Mouse (Mus musculus) forebrain, postnatal 0 days (tissue): ENCODE results near the gene Edil3. TPM values are rescaled to one million over a fixed set of nuclear protein-coding genes. Genes with fewer than 3 reads are reported as not detected.
A peak's percentile ranks its signal among the peaks of the same experiment; 100 is the strongest.

Experiments
- ATAC-seq: fragments of 200-750 bp; cut with Nextera tagmentation; 2 replicates; pipeline ENCODE4 v1.8.0; 2017; ENCODE audit warnings: mild to moderate bottlenecking, moderate library complexity
- DNase-seq: peaks from one replicate; pipeline ENCODE4 v3.0.0-alpha.2; 2015
- H3K27ac ChIP-seq: fragments of 300-500 bp; sonication (generic); 2 replicates; pipeline ENCODE4 v1.5.1; 2014; ENCODE audit warnings: low read depth, mild to moderate bottlenecking, antibody characterized with exemption, low read length, moderate library complexity, mixed read lengths
- H3K27me3 ChIP-seq: fragments of 300-500 bp; sonication (generic); 2 replicates; pipeline ENCODE4 v1.6.1; 2014; ENCODE audit warnings: mild to moderate bottlenecking, low read length, mixed read lengths; ENCODE audit not compliant: insufficient read depth
- H3K36me3 ChIP-seq: fragments of 300-500 bp; sonication (generic); 2 replicates; pipeline ENCODE4 v1.6.1; 2014; ENCODE audit warnings: mild to moderate bottlenecking, moderate library complexity; ENCODE audit not compliant: insufficient read depth
- H3K4me1 ChIP-seq: fragments of 300-500 bp; sonication (generic); 2 replicates; pipeline ENCODE4 v1.6.1; 2014; ENCODE audit warnings: antibody characterized with exemption; ENCODE audit not compliant: insufficient read depth
- H3K4me2 ChIP-seq: fragments of 300-500 bp; sonication (generic); 2 replicates; pipeline ENCODE4 v1.6.1; 2014; ENCODE audit warnings: low read depth, mild to moderate bottlenecking, moderate library complexity
- H3K4me3 ChIP-seq: fragments of 300-500 bp; sonication (generic); 2 replicates; pipeline ENCODE4 v1.5.1; 2014; ENCODE audit warnings: low read depth, low read length, mixed read lengths
- H3K9ac ChIP-seq: fragments of 300-500 bp; sonication (generic); 2 replicates; pipeline ENCODE4 v1.6.1; 2014; ENCODE audit warnings: mild to moderate bottlenecking
- H3K9me3 ChIP-seq: fragments of 300-500 bp; sonication (generic); 2 replicates; pipeline ENCODE4 v1.6.1; 2016; ENCODE audit warnings: low read length
- CTCF ChIP-seq: sonication (generic); IDR thresholded peaks from 2 replicates; pipeline ENCODE4 v1.5.1; 2016; ENCODE audit warnings: antibody characterized with exemption, control low read depth, low read depth
- WGBS: fragments of 180-500 bp; shearing (Covaris S2); extraction: QIAGEN DNeasy Blood & Tissue Kit; methylation state at CpG from one replicate; pipeline ENCODE4 v1.1.7; 2014; 5-methylcytosine and 5-hydroxymethylcytosine counted together
- polyA plus RNA-seq: library from polyadenylated mRNA; unstranded; fragments of >200 nt; fragmentation: Nextera tagmentation; extraction: Ambion mirVana; gene quantifications from 2 replicates; pipeline ENCODE4 v1.2.1, GENCODE M21; 2015
- total RNA-seq: library from RNA; depleted of rRNA; stranded (reverse); fragments of >200 nt; gene quantifications from 2 replicates; pipeline ENCODE4 v1.2.3, GENCODE M21; 2014; rRNA removed

Edil3 gene
- total RNA-seq (64.7 and 75.1 TPM in 2 replicates), polyA plus RNA-seq (25.8 and 36.4 TPM in 2 replicates)

DNA sequence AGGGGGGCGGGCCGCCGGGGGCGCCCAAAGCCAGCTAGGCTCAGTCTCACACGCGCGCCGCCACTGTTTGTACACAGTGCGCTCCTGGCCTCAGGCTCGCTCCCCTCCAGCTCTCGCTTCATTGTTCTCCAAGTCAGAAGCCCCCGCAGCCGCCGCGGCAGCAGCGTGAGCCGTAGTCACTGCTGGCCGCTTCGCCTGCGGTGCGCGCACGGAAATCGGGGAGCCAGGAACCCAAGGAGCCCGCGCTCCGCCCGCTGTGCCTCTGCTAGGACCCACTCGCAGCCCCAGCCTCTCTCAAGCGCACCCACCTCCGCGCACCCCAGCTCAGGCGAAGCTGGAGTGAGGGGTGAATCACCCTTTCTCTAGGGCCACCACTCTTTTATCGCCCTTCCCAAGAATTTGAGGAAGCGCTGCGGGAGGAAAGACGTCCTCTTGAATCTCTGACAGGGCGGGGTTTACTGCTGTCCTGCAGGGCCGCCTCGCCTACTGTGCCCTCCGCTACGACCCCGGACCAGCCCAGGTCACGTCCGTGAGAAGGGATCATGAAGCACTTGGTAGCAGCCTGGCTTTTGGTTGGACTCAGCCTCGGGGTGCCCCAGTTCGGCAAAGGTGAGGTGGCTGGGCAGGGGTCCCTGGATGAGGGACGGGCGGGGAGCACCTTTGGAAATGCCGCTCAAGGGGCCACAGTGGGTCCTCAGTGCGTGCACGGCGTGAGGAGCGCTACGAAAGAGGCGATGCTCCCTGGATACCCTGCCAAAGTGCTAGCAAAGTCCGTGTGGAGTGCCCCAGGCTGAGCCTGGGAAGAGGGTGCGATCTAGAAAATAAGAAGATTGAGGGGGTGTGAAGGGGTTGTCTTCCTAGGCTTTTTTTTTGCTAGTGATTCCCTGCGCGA lies at the start of gene Edil3:
Gene Edil3 (plus strand): TSS at position 33 of the 892 bp plus-strand sequence.
- Histone ChIP-seq H3K27ac (peak within 1 kb of the TSS; percentile 75), H3K4me2 (peak within 1 kb of the TSS; percentile 68), H3K9ac (peak within 1 kb of the TSS; percentile 82), H3K27me3 (no peaks in the 10 kb centered on the region), H3K36me3 (no peaks in the 10 kb centered on the region), H3K4me3 (peak within 1 kb of the TSS; percentile 65), H3K4me1 (0 out of 2 replicates have a peak, but pooled peaks cover 8% of the 10 kb centered on the region), H3K9me3 (no peaks in the 10 kb centered on the region)
- WGBS = 3% methylated on average over 56 of the region's 60 CpGs
- TF ChIP-seq CTCF = no peak
- ATAC-seq (peak; percentile 89), DNase-seq (peak; percentile 75)

DNA sequence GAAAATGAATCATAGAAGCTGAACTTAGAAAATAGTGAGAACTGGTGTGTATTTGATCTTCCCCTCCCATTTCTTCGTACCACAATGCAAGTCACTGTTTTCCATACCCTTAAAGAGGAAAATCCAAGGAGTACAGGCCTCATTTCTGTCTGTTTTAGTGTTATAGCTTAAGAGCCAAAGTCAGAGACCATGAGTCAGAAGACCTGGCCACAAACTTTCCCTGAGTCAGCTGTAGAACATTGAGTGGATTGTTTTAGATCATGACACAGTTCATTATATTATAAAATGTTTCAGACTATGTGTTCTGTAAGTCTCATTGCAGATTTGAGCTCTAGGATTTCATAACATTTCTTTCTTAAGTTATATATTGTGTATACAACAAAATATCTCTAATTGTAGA lies 22.1 kb upstream of the Edil3 start:
- Histone ChIP-seq H3K27ac (no peak overlapping the region), H3K36me3 (no peaks in the 10 kb centered on the region), H3K27me3 (no peaks in the 10 kb centered on the region), H3K9ac (no peak overlapping the region), H3K9me3 (no peaks in the 10 kb centered on the region), H3K4me3 (no peak overlapping the region), H3K4me1 (no peaks in the 10 kb centered on the region), H3K4me2 (no peak overlapping the region)
- no peak for TF ChIP-seq CTCF
- DNase-seq (no peak), ATAC-seq (no peak)
- 94% methylated on average over 1 of the region's 1 CpGs for WGBS

DNA sequence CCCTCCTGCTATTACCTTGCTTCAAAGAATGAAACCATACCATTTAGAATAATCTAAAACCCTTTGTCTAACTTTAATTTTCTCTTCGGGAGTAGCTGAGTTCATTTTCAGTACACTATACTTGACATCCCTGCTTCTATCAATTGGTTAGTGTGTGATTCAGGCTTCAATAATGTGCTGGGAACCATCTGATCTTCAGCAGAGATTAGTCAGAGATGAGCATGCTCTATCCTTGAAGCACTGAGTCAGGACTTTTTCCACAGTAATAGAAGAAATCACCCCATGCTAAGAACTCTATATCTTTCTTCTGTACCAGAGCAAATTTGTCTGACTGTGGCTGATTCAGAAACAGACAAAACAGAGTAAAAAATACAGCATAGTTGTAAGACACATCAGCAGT lies 20.3 kb upstream of the Edil3 start:
- 89% methylated on average over 1 of the region's 1 CpGs for WGBS
- H3K36me3 ChIP-seq = no peaks in the 10 kb centered on the region
- ATAC-seq = no peak
- no peak overlapping the region for H3K27ac ChIP-seq
- H3K4me3 ChIP-seq = no peak overlapping the region
- no peak overlapping the region for H3K4me2 ChIP-seq
- H3K27me3 ChIP-seq = no peaks in the 10 kb centered on the region
- H3K4me1 ChIP-seq = no peaks in the 10 kb centered on the region
- no peak for TF ChIP-seq CTCF
- no peak overlapping the region for H3K9ac ChIP-seq
- no peak for DNase-seq
- no peaks in the 10 kb centered on the region for H3K9me3 ChIP-seq

DNA sequence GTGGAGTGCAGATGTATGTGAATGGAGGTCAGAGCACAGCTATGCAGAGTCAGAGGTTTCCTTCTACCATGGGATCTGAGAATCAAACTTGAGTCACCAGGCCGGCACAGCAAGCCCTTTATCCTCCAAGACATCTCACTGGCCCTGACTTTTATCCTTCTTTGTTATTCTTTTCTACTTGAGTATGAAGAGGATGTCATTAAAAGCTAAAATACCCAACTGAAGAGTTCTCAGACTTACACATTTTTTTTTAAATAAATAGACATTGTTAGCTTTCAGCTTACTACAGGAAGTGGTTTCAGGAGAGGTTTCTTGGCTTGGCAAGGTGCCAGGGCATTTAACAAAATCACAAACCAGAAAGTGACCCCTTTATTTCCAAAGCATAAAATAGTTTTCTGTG lies 15.4 kb upstream of the Edil3 start:
- TF ChIP-seq CTCF = no peak
- Histone ChIP-seq H3K4me3 (no peak overlapping the region), H3K4me2 (no peak overlapping the region), H3K9ac (no peak overlapping the region), H3K4me1 (no peaks in the 10 kb centered on the region), H3K36me3 (no peaks in the 10 kb centered on the region), H3K27me3 (no peaks in the 10 kb centered on the region), H3K27ac (no peak overlapping the region), H3K9me3 (no peaks in the 10 kb centered on the region)
- DNase-seq (no peak), ATAC-seq (no peak)
- 72% methylated on average over 1 of the region's 1 CpGs for WGBS

DNA sequence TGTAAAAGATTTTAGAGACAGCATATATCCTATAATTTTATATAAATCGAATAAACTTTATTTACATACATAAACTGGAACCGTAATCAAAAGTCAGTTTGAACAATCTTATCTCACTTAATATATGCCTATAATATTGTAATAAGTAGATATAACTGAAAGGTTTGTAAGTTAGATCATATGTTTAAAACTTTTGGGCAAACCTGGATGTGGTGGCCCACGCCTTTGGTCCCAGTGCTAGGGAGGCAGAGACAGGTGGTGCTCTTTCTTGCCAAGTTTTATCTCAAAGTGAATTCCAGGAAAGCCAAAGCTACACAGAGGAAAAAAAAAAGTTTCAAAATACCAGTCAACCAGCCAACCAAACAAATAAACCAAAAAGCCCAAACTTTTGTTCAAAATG lies 15.0 kb upstream of the Edil3 start:
- no peak for DNase-seq
- 94% methylated on average over 3 of the region's 3 CpGs for WGBS

DNA sequence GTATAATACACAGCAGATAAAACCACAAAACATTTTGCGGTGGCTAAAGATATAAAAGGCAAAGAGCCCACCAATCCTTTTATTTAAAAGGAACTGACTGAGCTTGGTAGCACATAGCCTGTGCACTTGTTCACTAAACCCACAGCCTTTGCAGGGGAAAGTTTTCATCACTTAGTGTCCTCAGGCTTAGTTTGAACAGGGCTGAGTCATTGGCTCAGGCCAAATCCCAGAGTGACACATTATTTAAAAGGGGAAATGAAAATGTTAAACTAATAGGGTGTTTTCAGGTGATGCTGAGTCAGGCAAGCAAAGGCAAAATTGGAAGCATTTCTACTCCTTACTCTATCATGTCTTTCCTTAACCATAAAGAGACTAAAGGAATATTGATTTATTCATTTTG lies 11.2 kb upstream of the Edil3 start:
- no peak for DNase-seq
- H3K27me3 ChIP-seq = no peaks in the 10 kb centered on the region
- ATAC-seq = no peak
- H3K36me3 ChIP-seq = no peaks in the 10 kb centered on the region
- no peak for TF ChIP-seq CTCF
- no peak overlapping the region for H3K4me3 ChIP-seq
- H3K9me3 ChIP-seq = no peaks in the 10 kb centered on the region
- WGBS = 96% methylated on average over 1 of the region's 1 CpGs
- no peak overlapping the region for H3K9ac ChIP-seq
- H3K27ac ChIP-seq = no peak overlapping the region
- no peak overlapping the region for H3K4me2 ChIP-seq
- no peaks in the 10 kb centered on the region for H3K4me1 ChIP-seq

More for the DNA sequence above, 15.0 kb upstream of the Edil3 start:
- H3K36me3 ChIP-seq = no peaks in the 10 kb centered on the region
- no peak overlapping the region for H3K4me3 ChIP-seq
- no peaks in the 10 kb centered on the region for H3K4me1 ChIP-seq
- no peak for TF ChIP-seq CTCF
- H3K27me3 ChIP-seq = no peaks in the 10 kb centered on the region
- no peak for ATAC-seq
- H3K27ac ChIP-seq = no peak overlapping the region
- H3K9ac ChIP-seq = no peak overlapping the region
- no peaks in the 10 kb centered on the region for H3K9me3 ChIP-seq
- no peak overlapping the region for H3K4me2 ChIP-seq

DNA sequence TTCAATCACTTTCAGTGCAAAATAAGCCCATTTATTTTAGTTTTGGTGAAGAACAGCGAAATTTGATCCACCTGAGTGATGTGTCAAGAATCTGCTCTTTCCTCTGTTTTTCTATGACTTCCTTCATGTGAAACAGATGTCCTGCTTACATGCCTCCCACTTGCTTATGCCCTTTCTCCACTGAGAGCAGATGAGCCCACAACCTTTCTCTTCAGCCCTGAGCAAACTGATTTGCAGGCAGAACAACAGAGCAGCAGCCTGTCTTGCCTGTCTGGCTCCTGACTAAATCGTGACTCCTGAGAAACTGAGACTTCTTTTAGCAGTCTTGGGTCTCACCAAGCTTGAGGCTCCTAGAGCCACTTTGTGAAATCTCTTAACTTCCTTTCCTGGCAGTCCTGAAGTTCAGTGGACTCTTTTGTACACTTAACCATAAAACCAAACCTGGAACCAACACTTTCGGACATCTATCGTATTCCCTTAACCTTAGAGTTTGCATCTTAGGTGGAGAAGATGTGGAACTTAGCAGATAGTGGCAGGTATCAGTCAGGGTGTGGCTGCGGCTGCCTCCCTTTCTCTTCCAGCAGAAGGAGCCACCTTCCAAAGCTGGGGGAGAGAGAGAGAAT lies 475 bp upstream of the Edil3 start:
- DNase-seq (peak; percentile 24), ATAC-seq (peak; percentile 7; the same call in 1 of the 2 replicates)
- Histone ChIP-seq H3K4me2 (peak overlapping the region; percentile 68), H3K9me3 (no peaks in the 10 kb centered on the region), H3K27me3 (no peaks in the 10 kb centered on the region), H3K4me1 (0 out of 2 replicates have a peak, but pooled peaks cover 8% of the 10 kb centered on the region), H3K4me3 (peak overlapping the region; percentile 65), H3K9ac (peak overlapping the region; percentile 82), H3K36me3 (no peaks in the 10 kb centered on the region), H3K27ac (no peak overlapping the region)
- no peak for TF ChIP-seq CTCF
- WGBS = 24% methylated on average over 5 of the region's 5 CpGs
